Mouse (Mus musculus) erythroblast, embryonic 14.5 days (primary cell): Measurements from ENCODE around the gene Rab33b. TPM values are rescaled to one million over a fixed set of nuclear protein-coding genes. Genes with fewer than 3 reads are reported as not detected.
"Not testable (repeated sequence)": the region's sequence is repeated elsewhere in the genome, so short reads cannot be mapped to it uniquely, and the experiment has no call there.

Experiments
- H3K27me3 ChIP-seq: 2 replicates; pipeline ENCODE4 v1.6.1; 2012; ENCODE audit warnings: inconsistent platforms; ENCODE audit not compliant: control insufficient read depth
- H3K36me3 ChIP-seq: 2 replicates; pipeline ENCODE4 v1.6.1; 2012; ENCODE audit warnings: mild to moderate bottlenecking, inconsistent platforms; ENCODE audit not compliant: control insufficient read depth
- H3K4me1 ChIP-seq: 2 replicates; pipeline ENCODE4 v1.6.1; 2012; ENCODE audit warnings: inconsistent platforms; ENCODE audit not compliant: control insufficient read depth
- H3K4me3 ChIP-seq: replicated peaks from 2 replicates; pipeline ENCODE3; 2012; ENCODE audit warnings: moderate library complexity, mild to moderate bottlenecking, inconsistent platforms
- H3K9me3 ChIP-seq: 2 replicates; pipeline ENCODE4 v1.6.1; 2012; ENCODE audit warnings: low read length, inconsistent platforms, mixed read lengths; ENCODE audit not compliant: control insufficient read depth
- GATA1 ChIP-seq: IDR thresholded peaks from 2 replicates; pipeline ENCODE4 v1.6.1; 2012; ENCODE audit warnings: low read length, inconsistent platforms, mixed read lengths
- TAL1 ChIP-seq: IDR thresholded peaks from 3 replicates; pipeline ENCODE4 v1.6.1; 2012; ENCODE audit warnings: low read length, inconsistent platforms, mixed read lengths
- polyA plus RNA-seq: library from polyadenylated mRNA; stranded (reverse); fragments of >175 nt; gene quantifications from 2 replicates; pipeline ENCODE4 v1.2.3, GENCODE M21; 2012

Rab33b gene
- 0.09 and 0.18 TPM in 2 replicates for polyA plus RNA-seq

DNA sequence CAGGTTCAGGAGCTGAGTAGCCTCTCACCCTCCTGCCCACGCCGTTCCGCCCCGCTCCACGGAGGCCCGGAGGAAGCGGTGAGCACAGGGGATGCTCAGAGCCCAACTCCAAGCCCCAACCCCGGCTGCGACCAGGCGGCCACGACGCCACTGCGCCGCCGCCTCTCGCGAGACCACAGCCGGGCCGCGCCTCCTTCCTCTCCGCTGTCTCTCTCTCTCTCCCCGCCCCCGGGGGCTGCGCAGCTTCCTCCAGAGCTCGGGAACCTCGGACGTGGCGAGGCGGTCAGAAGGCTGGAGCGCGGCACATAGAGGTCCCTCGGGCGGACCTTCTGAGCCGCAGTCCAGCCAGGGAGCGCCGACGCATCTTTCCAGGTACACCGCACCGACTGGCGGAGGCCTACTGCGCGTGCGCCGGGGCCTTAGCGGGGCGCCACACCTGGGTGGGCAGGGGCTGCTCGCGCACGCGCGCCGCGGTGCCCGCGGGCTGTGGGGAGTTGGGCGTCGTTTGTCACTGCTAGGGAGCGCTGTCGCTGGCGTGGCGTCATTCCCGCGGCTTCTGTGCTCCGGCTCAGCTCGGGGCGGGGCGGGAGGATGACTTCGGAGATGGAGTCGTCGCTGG, at the start of gene Rab33b:
TSS of gene Rab33b (plus strand) at position 180 of the 619 bp plus-strand sequence.
- H3K4me1 ChIP-seq = peaks cover 28% of the 10 kb centered on the region
- H3K36me3 ChIP-seq = no peaks in the 10 kb centered on the region; the same call in 1 of the 2 replicates
- H3K27me3 ChIP-seq = no peaks in the 10 kb centered on the region
- TF ChIP-seq TAL1 = no peak
- TF ChIP-seq GATA1 = no peak
- no peaks in the 10 kb centered on the region for H3K9me3 ChIP-seq
- peak within 1 kb of the TSS; percentile 77 for H3K4me3 ChIP-seq

- not testable (repeated sequence) for H3K4me1 ChIP-seq, H3K4me3 ChIP-seq, H3K27me3 ChIP-seq, H3K9me3 ChIP-seq
- peaks cover 37% of the 10 kb centered on the region for H3K36me3 ChIP-seq
Measured at GRCm38 (mm10) chr3:51434364-51434763, 49.4 kb upstream of the Rab33b start.

DNA sequence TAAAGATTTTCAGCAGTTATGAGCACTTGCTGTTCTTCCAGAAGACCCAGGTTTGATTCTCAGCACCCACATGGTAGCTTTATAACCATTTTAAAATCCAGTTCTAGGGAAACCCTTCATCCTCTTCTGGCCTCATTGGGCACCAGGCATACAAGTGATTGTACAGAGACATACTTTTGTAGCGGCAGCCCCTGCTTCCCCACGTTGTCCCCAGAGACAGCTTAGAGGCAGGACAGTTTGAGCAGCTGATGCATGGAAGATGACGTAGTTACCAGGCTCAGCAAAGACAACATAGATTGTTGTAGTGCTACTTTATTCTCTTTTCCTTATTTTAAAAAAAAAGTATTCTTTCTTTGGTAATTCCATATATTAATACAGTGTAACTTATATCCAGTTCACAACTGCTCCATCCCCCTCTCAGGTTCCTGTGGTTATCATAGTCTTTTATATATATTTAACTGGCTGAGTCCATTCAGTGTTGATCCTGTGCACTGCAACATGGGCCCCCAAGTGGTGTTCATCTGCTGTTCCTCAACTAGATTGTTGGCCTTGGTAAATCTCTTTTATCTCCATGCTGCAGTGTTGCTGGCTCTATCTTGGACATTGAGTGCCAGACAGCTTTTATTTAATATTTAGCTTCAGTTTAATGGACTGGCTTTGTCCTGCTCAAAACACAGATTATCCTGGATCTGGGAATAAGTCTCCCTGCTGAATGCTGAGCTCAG, 48.7 kb upstream of the Rab33b start:
- Histone ChIP-seq H3K4me3 (no peak overlapping the region), H3K27me3 (no peaks in the 10 kb centered on the region), H3K4me1 (peaks cover 6% of the 10 kb centered on the region), H3K36me3 (peaks cover 41% of the 10 kb centered on the region), H3K9me3 (no peaks in the 10 kb centered on the region)
- TF ChIP-seq TAL1 (no peak), GATA1 (no peak)

DNA sequence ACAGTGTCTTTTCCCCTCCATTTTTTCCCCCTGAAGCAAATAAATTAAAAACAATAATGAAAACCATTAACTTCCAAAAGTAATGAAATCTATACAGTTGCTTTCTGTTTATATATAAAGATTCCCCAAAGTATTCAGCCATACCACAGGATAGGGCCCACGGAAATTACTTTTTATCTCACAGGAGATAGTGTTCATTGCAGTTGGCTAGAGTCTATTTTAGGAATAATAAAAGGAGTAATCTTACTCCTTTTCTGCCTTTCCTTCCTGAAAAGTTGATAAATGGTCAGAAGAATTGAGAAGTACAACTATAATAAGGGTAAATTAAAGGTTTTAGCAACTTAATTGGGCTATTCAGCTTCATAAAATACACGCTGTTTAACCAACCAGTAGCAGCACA, 15.2 kb upstream of the Rab33b start:
- Histone ChIP-seq H3K4me1 (no peaks in the 10 kb centered on the region), H3K9me3 (no peaks in the 10 kb centered on the region), H3K36me3 (peaks cover 97% of the 10 kb centered on the region), H3K4me3 (no peak overlapping the region), H3K27me3 (no peaks in the 10 kb centered on the region)
- TF ChIP-seq TAL1 (no peak), GATA1 (no peak)

- Histone ChIP-seq H3K4me1 (no peaks in the 10 kb centered on the region), H3K9me3 (no peaks in the 10 kb centered on the region), H3K36me3 (peaks cover 57% of the 10 kb centered on the region), H3K4me3 (no peak overlapping the region), H3K27me3 (no peaks in the 10 kb centered on the region)
- TF ChIP-seq GATA1 = no peak
- TF ChIP-seq TAL1 = no peak
Measured at GRCm38 (mm10) chr3:51475706-51476105, 8.0 kb upstream of the Rab33b start.

DNA sequence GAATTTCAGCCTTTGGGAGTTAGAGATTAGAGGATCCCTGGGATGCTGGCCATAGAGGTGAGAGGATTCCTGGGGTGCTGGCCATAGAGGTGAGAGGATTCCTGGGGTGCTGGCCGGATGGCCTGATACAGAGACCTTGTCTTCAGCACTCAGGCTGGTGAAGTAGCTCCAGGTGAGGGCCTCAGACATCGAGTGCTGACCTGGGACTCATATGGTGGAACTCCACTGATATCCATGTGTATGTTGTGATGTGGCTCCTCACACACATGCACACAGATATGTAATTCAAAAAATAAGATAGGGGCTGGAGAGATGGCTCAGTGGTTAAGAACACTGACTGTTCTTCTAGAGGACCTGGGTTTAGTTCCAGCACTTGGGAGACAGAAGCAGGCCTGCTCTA, 3.8 kb upstream of the Rab33b start:
- Histone ChIP-seq H3K4me3 (no peak overlapping the region), H3K9me3 (no peaks in the 10 kb centered on the region), H3K36me3 (peaks cover 16% of the 10 kb centered on the region), H3K27me3 (no peaks in the 10 kb centered on the region), H3K4me1 (peaks cover 19% of the 10 kb centered on the region)
- TF ChIP-seq GATA1 = no peak

DNA sequence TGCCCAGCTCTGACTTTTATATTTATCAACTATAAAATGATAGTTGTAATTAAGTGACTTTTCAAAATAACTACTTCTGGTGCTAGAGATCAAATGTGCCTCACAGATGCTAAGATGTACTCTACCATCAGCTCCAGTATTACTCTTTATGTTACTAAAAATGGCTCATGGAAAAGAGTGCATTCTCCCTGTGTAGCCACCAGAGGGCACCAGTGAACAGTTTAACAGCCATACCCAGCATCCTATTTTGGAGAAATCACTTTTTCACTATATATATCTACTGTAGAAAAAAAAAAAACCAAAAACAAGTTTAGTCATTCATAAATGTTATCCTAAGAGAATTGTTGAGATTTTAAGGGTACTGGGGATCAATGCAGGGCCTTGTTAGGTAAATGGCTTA, 2.7 kb upstream of the Rab33b start:
- Histone ChIP-seq H3K9me3 (no peaks in the 10 kb centered on the region), H3K4me1 (peaks cover 24% of the 10 kb centered on the region), H3K4me3 (no peak overlapping the region), H3K36me3 (peaks cover 6% of the 10 kb centered on the region), H3K27me3 (no peaks in the 10 kb centered on the region)
- TF ChIP-seq GATA1 (no peak), TAL1 (no peak)

DNA sequence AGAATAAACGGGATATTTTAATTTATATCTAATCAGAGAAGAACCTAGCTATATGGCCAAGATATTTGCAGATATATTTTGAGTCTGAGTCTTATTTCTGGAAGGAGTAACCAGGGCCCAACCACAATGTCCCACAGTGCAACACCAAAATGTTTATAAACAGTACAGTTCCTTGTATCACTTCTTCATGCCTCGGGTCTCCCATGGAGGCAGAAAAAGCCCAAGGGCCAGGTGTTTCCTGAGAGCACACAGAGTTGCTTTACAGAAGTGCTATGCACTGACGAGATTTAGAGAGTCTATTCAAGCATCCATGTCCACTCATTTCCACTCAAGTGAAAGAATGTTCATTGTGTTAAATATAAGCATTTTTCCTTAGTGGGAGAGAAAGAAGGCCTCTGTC, 1.8 kb upstream of the Rab33b start:
- no peak overlapping the region for H3K4me3 ChIP-seq
- no peaks in the 10 kb centered on the region for H3K27me3 ChIP-seq
- peaks cover 28% of the 10 kb centered on the region for H3K4me1 ChIP-seq
- TF ChIP-seq GATA1 (no peak), TAL1 (no peak)
- no peaks in the 10 kb centered on the region for H3K9me3 ChIP-seq
- H3K36me3 ChIP-seq = no peaks in the 10 kb centered on the region; the same call in 1 of the 2 replicates

DNA sequence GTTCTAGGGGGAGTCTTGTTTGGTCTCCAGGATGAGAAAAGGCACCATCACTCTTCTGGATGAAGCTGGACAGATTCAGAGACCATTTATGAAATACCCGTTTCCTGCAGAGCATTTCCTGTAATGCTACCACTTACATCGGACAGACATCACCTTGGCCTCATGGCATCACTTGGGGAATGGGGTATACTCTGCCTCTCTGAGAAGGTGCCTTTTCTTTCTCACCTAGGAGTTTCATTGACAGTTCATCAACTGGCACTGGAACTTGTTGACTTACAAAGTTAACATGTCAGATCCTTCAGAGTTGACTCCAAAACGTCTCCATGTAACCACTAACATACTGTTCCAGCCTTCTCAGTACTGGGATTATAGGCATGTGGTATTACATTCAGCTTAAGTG, 939 bp upstream of the Rab33b start:
- Histone ChIP-seq H3K9me3 (no peaks in the 10 kb centered on the region), H3K4me3 (peak overlapping the region; percentile 77), H3K36me3 (no peaks in the 10 kb centered on the region; the same call in 1 of the 2 replicates), H3K4me1 (peaks cover 28% of the 10 kb centered on the region), H3K27me3 (no peaks in the 10 kb centered on the region)
- no peak for TF ChIP-seq GATA1

- no peaks in the 10 kb centered on the region for H3K9me3 ChIP-seq
- H3K4me3 ChIP-seq = peak overlapping the region; percentile 77
- TF ChIP-seq TAL1 = no peak
- TF ChIP-seq GATA1 = no peak
- no peaks in the 10 kb centered on the region for H3K27me3 ChIP-seq
- H3K4me1 ChIP-seq = peaks cover 28% of the 10 kb centered on the region
- H3K36me3 ChIP-seq = no peaks in the 10 kb centered on the region; the same call in 1 of the 2 replicates
Measured at GRCm38 (mm10) chr3:51484370-51484769, 650 bp downstream of the Rab33b start.
